Mouse (Mus musculus) MEL (cell line): ENCODE results near the gene Oas1d.

Experiments used
- CTCF ChIP-seq, 3 experiments: IDR thresholded peaks in 2 of 3; conservative IDR thresholded peaks in 1 of 3; 2 replicates each; pipeline ENCODE4 v1.5.1; 2011 to 2012; ENCODE audit warnings: low read length in 3 of 3, low read depth in 2 of 3, mild to moderate bottlenecking in 2 of 3, improper control_type of control experiment in 1 of 3, inconsistent platforms in 1 of 3, mixed read lengths in 1 of 3, moderate library complexity in 1 of 3; ENCODE audit not compliant: control insufficient read depth in 1 of 3, insufficient read depth in 1 of 3, poor library complexity in 1 of 3, severe bottlenecking in 1 of 3
- ETS1 ChIP-seq: IDR thresholded peaks from 2 replicates; pipeline ENCODE4 v1.6.1; 2012; ENCODE audit warnings: low read depth, mild to moderate bottlenecking, inconsistent platforms, low read length, improper control_type of control experiment, moderate library complexity
- MAFK ChIP-seq: IDR thresholded peaks from 2 replicates; pipeline ENCODE4 v1.6.1; 2011; ENCODE audit warnings: low read depth, mild to moderate bottlenecking, low read length, improper control_type of control experiment, borderline replicate concordance
- MAX ChIP-seq: IDR thresholded peaks from 2 replicates; pipeline ENCODE4 v1.6.1; 2011; ENCODE audit warnings: low read length, improper control_type of control experiment
- POLR2A ChIP-seq, 2 experiments: IDR thresholded peaks; 2 replicates each; pipeline ENCODE4 v1.6.1; 2011 to 2012; ENCODE audit warnings: low read length in 2 of 2, mild to moderate bottlenecking in 2 of 2, control low read depth in 1 of 2, improper control_type of control experiment in 1 of 2, low read depth in 1 of 2, moderate library complexity in 1 of 2; ENCODE audit not compliant: control insufficient read depth in 1 of 2, insufficient read depth in 1 of 2, poor library complexity in 1 of 2

DNA sequence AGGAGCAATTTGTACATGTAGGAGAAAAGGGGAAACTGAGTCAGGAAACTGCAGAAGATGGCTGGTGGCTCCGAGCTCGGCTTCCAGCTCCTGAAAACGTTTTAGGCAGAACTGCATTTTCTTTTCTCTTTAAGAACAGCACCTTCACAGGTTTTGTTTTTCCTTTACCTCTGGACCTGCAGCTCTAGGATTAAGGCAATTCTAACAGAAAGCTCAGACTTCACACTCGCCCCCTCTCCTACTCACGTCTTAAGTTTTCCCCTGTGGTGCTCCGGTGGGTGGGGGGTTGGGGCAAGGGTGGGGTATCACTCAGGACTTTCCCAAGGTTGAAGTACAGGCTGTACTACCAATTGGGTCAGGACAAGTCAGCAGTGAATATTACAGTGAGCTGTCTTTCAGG lies 26.5 kb upstream of the Oas1d start:
- TF ChIP-seq CTCF (IDR thresholded peaks at IDR 0.05 in 2 of 3, conservative IDR thresholded peaks at IDR 0.05 in 1 of 3; ENCODE audit: control insufficient read depth in 1 of 3, insufficient read depth in 1 of 3, low read depth in 2 of 3, low read length in 3 of 3, poor library complexity in 1 of 3, severe bottlenecking in 1 of 3) (no peak), ETS1 (no peak), POLR2A (IDR thresholded peaks at IDR 0.05; ENCODE audit: control insufficient read depth in 1 of 2, insufficient read depth in 1 of 2, low read depth in 1 of 2, low read length in 2 of 2, poor library complexity in 1 of 2) (no peak), MAX (no peak), MAFK (no peak)
